Mouse (Mus musculus): ENCODE measurements around the gene Cox6a2. TPM values are rescaled to one million over a fixed set of nuclear protein-coding genes. Genes with fewer than 3 reads are reported as not detected.
"Not testable (repeated sequence)": the region's sequence is repeated elsewhere in the genome, so short reads cannot be mapped to it uniquely, and the experiment has no call there.

Gene Cox6a2
- polyA plus RNA-seq, 3 experiments from 2014 or later: 1.5 TPM; not detected in 2

- no peak for ATAC-seq
These were observed 28.6 kb upstream of the Cox6a2 start for GRCm38 (mm10) chr7:128234796-128235195.

GRCm38 (mm10) chr7:128231741-128232140, 25.6 kb upstream of the Cox6a2 start:
- ATAC-seq: no peak

GRCm38 (mm10) chr7:128220936-128221335, 14.7 kb upstream of the Cox6a2 start:
- no peak for ATAC-seq

GRCm38 (mm10) chr7:128219952-128220351, 13.8 kb upstream of the Cox6a2 start:
- no peak for ATAC-seq

GRCm38 (mm10) chr7:128209826-128210225, 3.6 kb upstream of the Cox6a2 start:
- no peak for ATAC-seq

- ATAC-seq: peak; percentile 46
These were observed 2.0 kb upstream of the Cox6a2 start for GRCm38 (mm10) chr7:128208187-128208586.

- ATAC-seq: no peak
These were observed 492 bp downstream of the Cox6a2 start for GRCm38 (mm10) chr7:128205695-128206094.

- ATAC-seq: no peak
These were observed 2.0 kb downstream of the Cox6a2 start for GRCm38 (mm10) chr7:128204179-128204578.

- ATAC-seq: no peak
These were observed 3.1 kb downstream of the Cox6a2 start for GRCm38 (mm10) chr7:128203071-128203470.

GRCm38 (mm10) chr7:128201607-128202006, 4.6 kb downstream of the Cox6a2 start:
- ATAC-seq: no peak

- no peak for ATAC-seq
These were observed 24.5 kb downstream of the Cox6a2 start for GRCm38 (mm10) chr7:128181691-128182090.

- ATAC-seq: no peak
These were observed 25.6 kb downstream of the Cox6a2 start for GRCm38 (mm10) chr7:128180546-128180945.

GRCm38 (mm10) chr7:128180126-128180525, 26.1 kb downstream of the Cox6a2 start:
- ATAC-seq: no peak

- ATAC-seq: no peak
These were observed 27.8 kb downstream of the Cox6a2 start for GRCm38 (mm10) chr7:128178385-128178784.

GRCm38 (mm10) chr7:128169996-128170395, 36.2 kb downstream of the Cox6a2 start:
- no peak for ATAC-seq

GRCm38 (mm10) chr7:128166391-128166790, 39.8 kb downstream of the Cox6a2 start:
- no peak for ATAC-seq

GRCm38 (mm10) chr7:128164001-128164400, 42.2 kb downstream of the Cox6a2 start:
- no peak for ATAC-seq

- ATAC-seq: not testable (repeated sequence)
These were observed 47.4 kb downstream of the Cox6a2 start for GRCm38 (mm10) chr7:128158688-128159354.

Other genes with a start within 250 kb of the Cox6a2 start
- 10 to 100 TPM; 42.5 to 56.3 (median 52.6) TPM for gene Fus, start 238.9 kb downstream of the Cox6a2 start, polyA plus RNA-seq (2017; shearing (Covaris generic))
- 100 to 1,000 TPM; 229 to 406 (median 231) TPM for gene Pycard, start 212.5 kb downstream of the Cox6a2 start, polyA plus RNA-seq (2017; shearing (Covaris generic))
- not detected for gene Trim72, start 202.4 kb downstream of the Cox6a2 start, polyA plus RNA-seq (2017; shearing (Covaris generic))
- gene Itgam, start 143.7 kb downstream of the Cox6a2 start, polyA plus RNA-seq (2017; shearing (Covaris generic)): 1 to 10 TPM in 2 of 3 experiments, under 1 TPM in 1; 0.09 to 1.2 (median 1.1) TPM
- gene Gm49368, start 143.7 kb downstream of the Cox6a2 start, polyA plus RNA-seq (2017; shearing (Covaris generic)): under 1 TPM in 1 of 3 experiments, not detected in 2; 0.87 TPM
- gene Itgax, start 76.8 kb downstream of the Cox6a2 start, polyA plus RNA-seq (2017; shearing (Covaris generic)): 1 to 10 TPM in 1 of 3 experiments, not detected in 2; 1.1 TPM
- gene Itgad, start 52.0 kb downstream of the Cox6a2 start, polyA plus RNA-seq (2017; shearing (Covaris generic)): 1 to 10 TPM in 1 of 3 experiments, not detected in 2; 1.0 TPM
- gene Armc5, start 31.0 kb upstream of the Cox6a2 start, polyA plus RNA-seq (2017; shearing (Covaris generic)): 1 to 10 TPM; 4.9 to 5.6 (median 5.5) TPM
- 1 to 10 TPM; 2.6 to 4.9 (median 2.8) TPM for gene 9130023H24Rik, start 31.6 kb upstream of the Cox6a2 start, polyA plus RNA-seq (2017; shearing (Covaris generic))
- 1 to 10 TPM in 1 of 3 experiments, under 1 TPM in 1, not detected in 1; 0.26 to 1.0 TPM for gene Tgfb1i1, start 40.4 kb upstream of the Cox6a2 start, polyA plus RNA-seq (2017; shearing (Covaris generic))
- gene Slc5a2, start 59.3 kb upstream of the Cox6a2 start, polyA plus RNA-seq (2017; shearing (Covaris generic)): not detected
- gene BC017158, start 91.8 kb upstream of the Cox6a2 start, polyA plus RNA-seq (2017; shearing (Covaris generic)): 1 to 10 TPM; 5.4 to 8.6 (median 7.3) TPM
- 100 to 1,000 TPM in 2 of 3 experiments, 10 to 100 TPM in 1; 53.2 to 448 (median 275) TPM for gene Rgs10, start 212.4 kb upstream of the Cox6a2 start, polyA plus RNA-seq (2017; shearing (Covaris generic))

Measured in inflammation-experienced regulatory T-cells, adult 6 months (primary cell).